Mouse (Mus musculus) frontal cortex, postnatal 14 days (tissue): ENCODE measurements at regions not wholly inside any gene's neighbourhood (a gene's known extent, or its start where the extent isn't known, plus 50 kb on each side); places are given as distances from the start of the nearest gene placed in this dataset.
"Not testable (repeated sequence)": the region's sequence is repeated elsewhere in the genome, so short reads cannot be mapped to it uniquely, and the experiment has no call there.

Source experiments
- DNase-seq, 2 experiments: peaks; one replicate each; pipeline ENCODE4 v3.0.0; 2022; ENCODE audit warnings: low spot score in 2 of 2

DNA sequence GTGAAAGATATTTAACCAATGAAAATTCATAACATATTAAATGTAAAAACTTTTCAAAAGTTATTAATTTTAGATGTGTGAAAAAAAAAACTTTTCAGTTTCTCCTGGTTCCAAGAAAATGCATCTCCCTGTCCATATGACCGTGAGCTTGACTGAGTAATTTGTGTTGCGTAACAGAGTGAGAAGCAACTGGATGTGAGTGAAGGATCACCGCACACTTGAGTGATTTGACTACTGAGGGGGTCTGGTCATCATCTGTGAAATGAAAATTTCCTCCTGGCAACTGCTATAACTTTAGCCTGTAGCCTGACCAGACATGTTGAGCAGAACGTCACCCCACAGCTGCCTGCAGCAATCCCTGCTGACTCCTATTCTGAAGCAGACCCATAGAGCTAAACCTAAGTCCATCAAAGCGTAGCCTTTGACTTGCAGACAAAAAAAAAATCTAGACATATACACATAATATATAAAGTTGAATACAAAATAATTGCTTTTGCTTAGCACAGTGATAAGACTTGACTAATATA, 461.2 kb downstream of the Brinp3 start:
- no peak for DNase-seq

- DNase-seq = no peak
Observed at GRCm38 (mm10) chr1:146956347-146956746, 461.8 kb downstream of the Brinp3 start.

- no peak for DNase-seq
Observed at GRCm38 (mm10) chr1:146960448-146960847, 465.9 kb downstream of the Brinp3 start.

DNA sequence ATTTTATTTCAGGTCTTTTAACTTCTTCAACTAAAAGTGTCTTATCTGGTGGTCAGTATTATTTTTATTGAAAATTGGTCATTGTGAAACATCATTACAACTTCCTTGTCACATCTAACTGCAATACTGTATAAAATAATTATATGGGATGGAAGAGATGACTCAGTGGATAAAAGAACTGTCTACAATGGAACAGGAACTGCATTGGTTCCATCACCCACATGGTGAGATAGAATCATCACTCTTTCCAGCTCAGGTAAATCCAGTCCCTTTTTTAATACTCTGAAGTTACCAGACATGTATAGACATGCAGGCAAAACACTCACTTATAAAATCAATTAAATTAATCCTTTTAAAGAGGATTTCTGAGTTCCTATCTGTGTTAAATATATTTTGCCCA, 473.0 kb downstream of the Brinp3 start:
- DNase-seq = no peak

DNA sequence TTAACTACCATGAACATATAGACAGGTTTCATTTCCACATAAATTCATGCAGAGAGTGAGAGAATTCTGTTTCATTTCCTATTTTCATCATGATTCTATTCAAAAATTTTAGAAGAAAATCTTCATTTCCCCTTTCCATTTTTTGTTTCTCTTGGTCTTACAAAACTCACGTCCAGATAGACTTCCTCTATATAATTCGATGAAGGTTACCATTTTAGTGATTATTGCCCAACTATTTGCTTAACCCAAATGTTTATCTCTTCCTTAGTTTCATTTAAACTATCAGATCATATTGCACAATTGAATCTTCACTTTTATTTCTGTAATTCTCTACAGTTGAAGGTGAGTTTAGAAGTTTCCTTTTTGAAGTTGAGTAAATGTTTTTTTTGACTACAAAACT, 473.4 kb downstream of the Brinp3 start:
- no peak for DNase-seq

DNA sequence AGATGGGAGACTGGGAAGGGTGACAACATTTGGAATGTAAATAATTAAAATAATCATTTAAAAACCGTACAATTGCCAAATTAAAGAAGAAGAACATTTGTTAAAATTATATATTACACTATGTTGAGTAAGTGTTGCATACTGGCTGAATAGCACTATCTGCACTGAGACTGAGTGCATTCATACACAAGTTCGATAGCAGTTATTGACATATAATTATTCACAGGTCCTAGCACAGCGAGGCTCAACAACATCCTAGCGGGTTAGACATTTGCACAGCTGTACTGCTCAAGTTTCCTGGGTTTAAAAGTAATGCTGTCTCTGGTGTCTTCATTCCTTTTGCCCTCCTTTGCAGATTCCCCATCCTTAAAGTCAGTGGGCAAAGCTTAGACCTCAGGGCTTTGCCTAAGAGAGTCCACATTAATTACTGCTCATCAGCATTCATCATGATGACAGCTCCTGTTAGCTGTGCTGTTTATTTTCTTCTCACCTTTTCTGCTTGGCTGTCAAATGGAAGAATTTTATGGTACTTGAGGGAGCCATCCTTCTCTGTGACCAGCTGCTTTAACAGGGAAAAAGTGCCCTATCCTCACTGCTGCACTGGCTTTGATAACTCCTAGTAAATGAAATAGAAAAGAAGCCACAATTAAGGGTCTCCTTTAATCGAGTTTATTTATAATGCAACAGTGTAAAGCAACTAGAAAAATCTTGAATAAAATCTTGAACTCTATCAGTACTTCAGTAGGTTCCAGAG, 489.1 kb downstream of the Brinp3 start:
- no peak for DNase-seq

DNA sequence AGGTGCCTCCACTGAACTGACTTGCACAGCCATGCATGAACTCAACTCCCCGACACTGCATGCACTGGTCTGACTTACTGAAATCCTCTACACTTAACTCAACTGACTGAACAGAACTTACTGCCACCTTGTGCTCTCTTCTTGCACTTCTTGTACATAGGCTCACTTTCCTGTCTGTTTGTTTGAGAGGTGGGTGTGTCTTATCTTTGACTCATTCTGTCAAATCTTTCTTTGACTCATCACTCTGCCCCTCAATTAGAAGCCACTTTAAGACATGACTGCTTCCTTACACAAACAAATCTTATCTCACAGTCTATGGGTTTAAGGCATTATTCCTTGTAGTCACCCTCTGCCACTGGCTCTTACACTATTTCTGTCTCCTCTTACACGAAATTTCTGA, 505.5 kb downstream of the Brinp3 start:
- no peak for DNase-seq

GRCm38 (mm10) chr1:147047714-147048113, 553.2 kb downstream of the Brinp3 start:
- DNase-seq = no peak

DNA sequence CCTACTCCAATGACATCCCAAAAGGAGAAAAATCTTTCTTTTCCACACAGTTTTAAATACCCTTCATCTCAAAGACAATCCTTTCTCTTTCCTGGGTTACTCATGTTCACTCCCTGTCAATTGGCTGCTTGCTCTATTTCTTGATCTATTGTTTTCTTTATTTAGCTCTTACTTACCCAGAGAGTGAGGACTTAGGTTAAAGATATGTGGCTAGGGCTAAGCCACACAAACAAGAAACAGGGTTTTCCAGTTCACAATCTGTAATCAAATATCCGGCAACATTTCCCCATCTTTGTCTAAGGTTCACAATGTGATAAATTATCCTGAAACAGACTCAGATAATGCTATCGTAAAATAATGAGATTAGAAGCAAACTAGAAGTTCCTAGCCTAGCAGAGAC, 563.9 kb downstream of the Brinp3 start:
- DNase-seq = no peak

DNA sequence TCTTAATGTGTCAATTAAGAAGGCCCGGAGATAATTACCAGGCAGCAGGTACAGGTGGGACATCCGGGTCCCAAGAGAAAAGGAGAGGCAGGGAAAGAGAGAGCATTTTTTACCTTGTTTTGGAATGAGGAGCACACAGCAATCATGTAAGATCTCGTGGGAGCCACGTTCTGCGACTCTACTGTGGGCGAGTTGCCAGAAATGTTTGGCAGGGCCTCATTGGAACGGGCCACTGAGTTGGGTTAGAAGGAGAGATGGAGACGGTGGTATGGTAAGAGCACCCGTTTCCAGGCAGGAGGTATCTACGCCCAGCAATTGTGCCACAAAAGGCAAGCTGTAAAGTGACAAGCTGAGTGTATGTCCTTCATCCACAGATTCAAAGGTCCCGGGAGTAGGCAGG, 579.6 kb downstream of the Brinp3 start:
- no peak for DNase-seq

GRCm38 (mm10) chr1:147084129-147084799, 589.7 kb downstream of the Brinp3 start:
- no peak for DNase-seq

DNA sequence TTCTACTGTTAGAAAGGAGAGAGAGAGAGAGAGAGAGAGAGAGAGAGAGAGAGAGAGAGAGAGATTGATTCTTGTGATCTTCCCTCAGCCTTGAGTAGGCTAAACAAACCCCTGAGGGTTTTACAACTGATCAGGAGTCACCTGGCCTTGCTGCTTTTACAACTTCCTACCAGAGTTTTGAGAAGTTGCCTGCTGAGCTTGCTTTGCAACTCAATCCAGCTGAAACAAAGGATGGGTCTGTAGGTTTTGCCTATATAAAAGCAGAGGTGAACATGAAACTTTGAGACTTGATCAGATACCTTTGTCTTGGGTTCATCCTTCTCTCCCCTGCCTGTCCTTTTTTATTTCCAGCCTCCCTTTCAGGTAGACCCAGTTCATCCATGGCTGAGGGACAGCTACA, 631.0 kb downstream of the Brinp3 start:
- DNase-seq = no peak

- no peak for DNase-seq
Observed at GRCm38 (mm10) chr1:147138176-147138575, 643.6 kb downstream of the Brinp3 start.

DNA sequence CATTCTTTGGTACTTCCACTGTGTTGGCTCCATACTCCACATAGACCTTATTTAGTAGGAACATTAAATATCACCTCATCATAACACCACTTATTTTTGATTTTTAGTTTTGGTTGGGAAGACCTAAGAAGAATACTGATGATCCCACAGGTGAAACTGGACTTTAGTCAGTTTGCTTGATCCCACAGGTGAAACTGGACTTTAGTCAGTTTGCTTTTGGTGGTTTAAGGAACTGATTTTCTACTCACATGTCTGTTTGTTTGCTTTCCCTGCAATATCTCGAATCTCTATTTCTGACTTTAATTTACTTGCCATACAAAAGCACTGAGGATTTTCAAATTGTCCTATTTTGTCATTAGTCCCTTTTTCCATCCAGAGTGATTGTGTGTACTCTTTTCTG, 680.8 kb downstream of the Brinp3 start:
- no peak for DNase-seq

- no peak for DNase-seq
Observed at GRCm38 (mm10) chr1:147186799-147187198, 692.2 kb downstream of the Brinp3 start.

- DNase-seq = no peak
Observed at GRCm38 (mm10) chr1:147187251-147188025, 692.9 kb downstream of the Brinp3 start.

- not testable (repeated sequence) for DNase-seq
Observed at GRCm38 (mm10) chr1:147199959-147200358, 705.4 kb downstream of the Brinp3 start.

DNA sequence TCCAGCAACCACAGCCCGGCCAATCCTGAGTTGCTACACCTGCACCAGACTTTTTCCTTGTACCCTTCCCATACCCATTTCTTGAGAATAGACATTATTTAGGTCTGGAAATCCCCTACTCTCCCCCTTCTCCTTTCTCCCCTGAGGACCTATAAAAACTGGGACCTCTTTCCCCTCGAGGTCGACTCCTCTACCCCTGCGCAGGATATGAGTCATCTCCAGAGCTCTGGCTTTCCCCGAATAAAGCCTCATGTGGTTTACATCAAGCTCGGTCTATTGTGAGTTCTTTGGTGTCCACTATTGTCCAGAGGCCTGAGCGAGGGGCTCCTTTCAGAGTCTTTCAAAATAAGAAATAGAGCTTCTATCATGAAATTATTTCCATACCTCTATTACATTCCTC, 720.3 kb downstream of the Brinp3 start:
- not testable (repeated sequence) for DNase-seq

- no peak for DNase-seq
Observed at GRCm38 (mm10) chr1:147217965-147218364, 723.4 kb downstream of the Brinp3 start.

DNA sequence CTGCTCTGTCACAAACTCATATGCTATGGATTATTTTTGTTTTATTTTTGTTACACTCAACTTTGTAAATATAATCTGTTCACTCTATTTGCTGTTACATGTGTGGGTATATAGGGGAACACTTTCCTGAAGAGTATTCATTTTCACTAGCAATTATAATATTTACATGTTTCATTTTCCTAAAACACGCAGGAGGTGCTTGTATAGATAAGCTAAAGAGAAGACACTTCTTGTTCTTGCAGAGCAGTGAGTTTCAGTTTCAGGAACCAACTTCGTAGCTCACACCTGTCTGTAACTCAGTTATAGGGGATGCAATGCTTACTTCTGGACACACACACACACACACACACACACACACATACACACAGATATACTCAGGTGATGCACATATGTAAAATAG, 724.9 kb downstream of the Brinp3 start:
- DNase-seq = no peak

DNA sequence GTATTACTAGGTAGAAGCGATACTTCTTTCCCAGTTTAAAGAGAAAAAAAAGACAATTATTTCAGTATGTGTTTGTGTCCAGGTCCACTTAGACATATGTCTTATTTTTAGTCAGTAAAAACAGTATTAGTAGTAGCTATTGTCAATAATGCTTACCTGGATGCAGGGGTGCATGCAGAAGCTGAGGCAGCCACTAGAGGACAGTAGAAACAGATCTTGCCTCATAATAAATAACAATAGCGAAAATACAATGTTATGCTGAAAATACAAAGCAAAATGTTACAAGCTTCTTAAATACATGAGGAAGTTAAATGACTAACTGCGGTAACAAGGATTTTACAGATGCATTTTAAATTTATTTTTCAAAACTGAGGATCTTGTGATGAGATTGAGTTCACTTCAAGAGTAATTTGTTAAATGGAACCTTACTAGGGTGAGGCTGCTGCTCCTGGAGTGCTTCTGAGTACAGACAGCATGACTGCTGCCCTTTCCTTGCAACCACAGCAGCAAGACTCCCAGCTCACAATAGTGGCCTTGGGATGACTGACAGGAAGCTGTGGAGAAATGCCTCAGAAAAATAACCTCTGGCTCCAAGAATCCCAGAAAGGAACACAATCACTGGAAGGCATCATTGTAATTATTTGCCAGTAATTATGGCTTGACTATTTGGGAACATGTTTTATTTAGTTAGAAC, 728.8 kb downstream of the Brinp3 start:
- no peak for DNase-seq

DNA sequence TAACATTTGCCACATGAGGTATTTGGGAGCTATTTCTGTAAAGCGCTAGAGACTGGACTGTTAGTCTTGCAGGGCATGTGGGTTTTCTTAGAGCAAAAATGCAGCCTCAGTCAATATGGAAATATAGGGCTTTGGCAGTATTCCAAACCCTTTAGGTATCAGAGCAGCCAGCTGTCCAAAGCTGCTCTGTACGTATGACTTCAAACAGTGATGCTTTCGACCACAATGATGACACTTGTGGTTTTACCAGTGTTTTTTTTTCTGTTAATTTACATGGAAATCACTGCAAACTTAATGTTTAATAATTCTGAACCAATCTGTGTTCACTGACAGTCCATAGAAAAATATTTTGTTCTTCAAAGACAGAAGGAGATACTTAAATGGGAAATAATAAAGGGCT, 743.0 kb downstream of the Brinp3 start:
- DNase-seq = no peak
